Mouse (Mus musculus) cerebellum, adult 9-10 months (tissue): Measurements from ENCODE around the gene Cd200r4.

ENCODE experiments used
- DNase-seq: peaks from one replicate; pipeline ENCODE4 v3.0.0; 2022

The Cd200r4 gene

GRCm38 (mm10) chr16:44876625-44877024, 65.1 kb downstream of the Cd200r4 start:
- DNase-seq = no peak

- no peak for DNase-seq
Observed at GRCm38 (mm10) chr16:44877595-44877994, 66.1 kb downstream of the Cd200r4 start.
